Mouse (Mus musculus): ENCODE measurements at regions not wholly inside any gene's neighbourhood (a gene's known extent, or its start where the extent isn't known, plus 50 kb on each side); places are given as distances from the start of the nearest gene placed in this dataset.

DNA sequence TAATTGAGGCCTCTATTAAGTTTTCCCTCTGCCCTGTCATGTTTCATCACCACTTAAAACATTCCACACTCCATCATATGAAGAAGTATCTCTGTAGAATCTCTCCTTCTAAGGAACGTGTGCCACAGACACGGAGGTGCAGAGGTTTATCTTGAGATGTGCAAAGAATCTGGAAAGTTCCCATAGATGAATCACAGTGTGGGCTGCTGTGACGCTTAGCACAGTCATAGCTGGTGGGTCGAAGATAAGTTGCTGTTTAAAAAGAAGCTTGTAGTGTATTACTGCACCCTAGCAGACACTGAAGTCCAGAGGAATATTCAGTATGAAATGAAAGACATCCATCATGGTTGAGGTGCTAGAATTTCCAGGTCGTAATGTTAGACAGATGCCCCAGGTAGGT is 179.9 kb upstream of the 4930583I09Rik start:
- DNase-seq (ENCODE audit: extremely low spot score, low read depth, low spot score): no peak

DNA sequence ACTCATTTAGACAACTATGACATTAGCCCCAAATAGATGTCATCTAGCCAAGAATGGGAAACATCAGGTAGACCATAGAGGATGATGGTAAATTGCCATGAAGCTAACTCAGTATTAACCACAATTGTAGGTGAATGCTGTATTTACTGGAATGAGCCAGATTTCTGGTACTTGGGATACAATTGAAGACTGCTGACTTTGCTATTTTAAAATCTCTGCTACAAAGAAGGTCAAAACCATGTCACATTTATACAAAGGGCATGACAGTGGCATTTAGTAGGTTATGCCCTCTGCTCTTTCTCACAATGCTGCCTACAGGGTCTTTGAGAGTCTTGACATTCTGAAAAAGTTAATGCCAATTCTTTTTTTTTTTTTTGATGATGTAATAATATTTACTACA is 178.8 kb upstream of the 4930583I09Rik start:
- no peak for DNase-seq (ENCODE audit: extremely low spot score, low read depth, low spot score)

DNA sequence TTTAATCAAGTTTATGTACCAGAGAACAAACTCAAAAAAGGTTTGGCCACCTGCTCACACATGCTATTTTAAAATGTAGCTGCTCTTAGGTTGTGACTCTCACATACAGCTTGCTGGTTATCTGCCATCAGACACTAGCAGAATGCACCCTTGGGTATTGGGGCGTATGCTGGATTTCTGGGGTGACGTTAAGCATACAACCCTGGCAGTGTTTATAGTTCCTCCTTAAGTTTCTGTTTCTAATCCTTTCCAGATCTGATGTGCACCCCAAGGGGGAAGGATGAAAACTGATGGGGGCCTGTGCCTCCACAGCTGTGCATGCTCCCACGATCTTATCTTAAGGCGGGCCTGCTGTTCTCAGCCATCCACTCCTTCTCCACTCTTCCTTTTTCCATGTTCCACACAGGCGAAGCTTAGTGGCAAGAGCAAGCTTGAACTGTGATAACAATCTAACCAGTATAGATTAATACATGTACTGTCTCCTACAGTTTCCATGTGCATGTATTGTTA is 164.8 kb upstream of the 4930583I09Rik start:
- no peak for DNase-seq (ENCODE audit: extremely low spot score, low read depth, low spot score)

GRCm38 (mm10) chr17:64994483-64994882 is 158.6 kb upstream of the 4930583I09Rik start:
- no peak for DNase-seq (ENCODE audit: extremely low spot score, low read depth, low spot score)

DNA sequence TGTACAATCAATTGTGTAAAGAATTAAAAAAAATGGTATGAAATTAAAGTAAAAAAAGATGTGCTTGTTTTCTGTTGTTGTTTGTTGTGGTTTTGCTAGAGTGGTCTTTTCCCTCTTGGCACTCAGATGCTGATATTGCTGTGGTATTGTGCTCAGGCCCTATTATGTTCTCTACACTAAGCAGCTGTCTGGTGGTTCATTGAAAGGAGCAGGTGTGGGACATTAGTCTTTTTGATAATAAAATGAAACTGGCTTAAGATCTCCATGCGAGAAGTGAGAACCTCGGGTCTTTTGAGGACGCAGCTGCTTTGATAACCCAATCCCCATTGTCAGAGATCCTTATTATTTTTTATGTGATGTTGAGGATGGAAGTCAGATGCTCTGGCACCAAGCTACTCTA is 155.4 kb upstream of the 4930583I09Rik start:
- DNase-seq (ENCODE audit: extremely low spot score, low read depth, low spot score): no peak

- DNase-seq (ENCODE audit: extremely low spot score, low read depth, low spot score): no peak
Measured at GRCm38 (mm10) chr17:64984276-64985011, 148.6 kb upstream of the 4930583I09Rik start.

GRCm38 (mm10) chr17:64983480-64983879 is 147.6 kb upstream of the 4930583I09Rik start:
- no peak for DNase-seq (ENCODE audit: extremely low spot score, low read depth, low spot score)

DNA sequence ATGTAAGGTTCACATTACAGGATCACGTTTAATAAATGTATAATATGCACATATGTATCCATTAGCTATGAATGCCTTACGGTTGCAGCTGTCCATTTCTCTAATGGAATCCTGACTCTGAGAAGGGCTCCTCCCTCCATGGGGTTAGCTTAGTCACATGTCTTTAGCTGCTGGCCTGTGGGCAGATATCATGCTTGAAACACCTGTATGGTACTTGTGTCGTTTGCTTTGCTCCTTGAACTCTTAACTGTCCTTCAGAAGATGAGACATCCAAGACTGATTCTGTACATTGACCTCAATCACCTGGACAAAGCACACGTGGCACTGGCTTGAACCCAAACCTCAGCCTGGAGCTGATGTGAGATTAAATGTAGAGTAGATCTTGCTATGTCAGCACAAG is 128.3 kb upstream of the 4930583I09Rik start:
- DNase-seq (ENCODE audit: extremely low spot score, low read depth, low spot score): no peak

DNA sequence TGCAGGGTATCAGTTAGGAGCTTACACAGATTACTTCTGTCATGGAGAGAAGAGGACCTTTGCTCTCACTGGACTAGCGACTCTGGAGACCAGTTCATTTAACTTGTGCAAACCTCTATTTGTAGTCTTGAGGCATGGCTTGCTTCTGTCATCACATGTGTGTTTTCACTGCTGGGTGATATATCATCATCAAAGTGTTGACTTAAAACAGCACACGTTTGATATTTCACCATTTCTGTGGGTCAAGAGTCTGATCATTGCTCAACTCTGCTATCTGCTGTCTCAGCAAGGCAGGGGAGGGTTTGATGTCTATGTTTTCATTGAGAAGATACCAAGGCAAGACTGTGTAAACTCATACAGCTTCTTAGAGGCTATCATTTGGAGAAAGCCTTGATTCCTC is 126.0 kb upstream of the 4930583I09Rik start:
- DNase-seq (ENCODE audit: extremely low spot score, low read depth, low spot score): no peak

DNA sequence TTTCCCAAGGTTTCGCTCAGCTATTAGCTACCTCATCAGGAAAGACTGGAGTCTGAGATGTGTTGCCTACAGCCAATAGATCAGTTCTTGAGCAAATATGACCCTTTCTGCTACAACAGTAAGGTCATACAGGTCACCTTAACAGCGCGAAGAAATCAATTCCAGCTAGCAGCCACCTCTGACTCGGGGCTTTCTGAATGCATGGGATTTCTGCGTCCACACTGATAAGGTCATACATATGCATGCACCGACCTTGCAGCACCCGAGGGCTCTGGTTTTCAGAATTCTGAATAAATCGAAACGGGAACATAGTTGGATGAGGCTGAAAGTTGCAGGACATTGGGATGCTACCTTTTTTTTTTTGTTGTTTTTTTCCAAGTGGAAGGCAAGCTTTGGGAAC is 121.6 kb upstream of the 4930583I09Rik start:
- DNase-seq (ENCODE audit: extremely low spot score, low read depth, low spot score): no peak

DNA sequence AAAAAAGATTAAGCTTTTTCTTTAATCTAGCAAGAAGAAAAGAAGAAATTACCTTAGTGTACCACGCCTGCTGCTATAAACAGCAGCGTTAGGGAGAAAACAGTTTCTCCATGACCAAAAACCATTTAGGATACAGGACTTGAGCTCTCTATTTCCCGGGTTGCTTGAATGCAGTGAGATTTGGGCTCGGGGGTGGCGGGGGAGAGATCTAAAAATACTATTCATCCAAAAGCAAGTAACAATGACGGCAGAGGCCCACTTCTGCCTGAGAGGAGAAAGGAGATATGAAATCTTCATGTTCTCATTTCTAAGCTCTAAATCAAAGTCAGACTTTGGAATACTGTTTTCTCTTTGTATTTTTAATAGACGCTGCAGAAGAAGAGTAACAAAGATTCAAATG is 120.6 kb upstream of the 4930583I09Rik start:
- DNase-seq (ENCODE audit: extremely low spot score, low read depth, low spot score): no peak

DNA sequence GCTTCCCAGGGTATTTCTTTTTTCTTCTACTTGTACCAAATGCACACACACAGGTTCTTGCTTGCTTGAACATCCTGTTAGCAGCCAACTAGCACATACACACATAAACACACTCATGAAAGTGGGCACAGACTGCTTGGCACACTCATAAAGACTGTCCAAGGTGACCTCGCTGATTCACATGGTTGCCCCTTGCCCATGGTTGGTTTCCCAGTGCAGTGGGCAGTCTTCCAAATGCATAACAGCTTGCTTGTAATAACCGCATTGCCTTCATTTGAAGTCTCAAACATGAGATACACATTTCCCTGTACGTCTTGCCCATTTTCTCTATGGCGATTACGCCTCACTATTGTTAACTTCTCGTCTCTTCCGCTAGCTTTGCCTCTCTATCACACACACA is 117.4 kb upstream of the 4930583I09Rik start:
- no peak for DNase-seq (ENCODE audit: extremely low spot score, low read depth, low spot score)

DNA sequence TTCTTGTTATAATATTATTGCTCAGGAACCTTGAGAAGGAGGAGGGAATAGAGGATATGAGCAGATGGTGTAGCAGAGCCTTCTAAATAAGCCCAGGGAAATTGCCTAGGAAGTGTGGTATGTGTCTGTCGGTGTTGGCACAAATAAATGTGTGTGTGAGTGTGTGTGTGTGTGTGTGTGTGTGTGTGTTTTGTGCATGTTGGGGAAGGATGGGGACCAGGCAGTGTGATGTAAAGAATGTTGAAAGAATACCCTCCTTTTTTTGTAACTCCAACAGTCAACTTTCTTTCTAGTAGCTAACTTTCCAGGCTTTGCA is 115.7 kb upstream of the 4930583I09Rik start:
- no peak for DNase-seq (ENCODE audit: extremely low spot score, low read depth, low spot score)

- DNase-seq (ENCODE audit: extremely low spot score, low read depth, low spot score): no peak
Measured at GRCm38 (mm10) chr17:64950802-64951624, 115.1 kb upstream of the 4930583I09Rik start.

DNA sequence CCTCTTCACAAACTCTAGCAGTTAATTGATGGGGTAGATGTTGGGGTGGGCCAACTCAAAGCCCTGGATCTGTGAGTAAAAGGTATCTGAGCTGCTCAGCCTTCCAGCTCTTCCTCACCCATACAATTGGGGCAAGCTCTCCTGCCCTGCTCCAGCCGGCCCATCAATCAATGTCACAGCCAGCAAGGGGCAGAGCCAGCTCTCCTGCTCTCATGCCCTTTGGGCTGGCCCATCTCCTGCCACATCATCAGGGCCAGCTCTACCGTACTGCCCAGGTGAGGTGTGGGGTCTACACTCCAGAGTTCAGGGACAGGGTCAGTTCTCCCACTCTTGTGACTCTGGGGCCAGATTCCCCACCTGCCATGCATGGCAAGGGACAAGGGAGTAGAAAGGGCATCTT is 107.3 kb upstream of the 4930583I09Rik start:
- DNase-seq (ENCODE audit: extremely low spot score, low read depth, low spot score): no peak

DNA sequence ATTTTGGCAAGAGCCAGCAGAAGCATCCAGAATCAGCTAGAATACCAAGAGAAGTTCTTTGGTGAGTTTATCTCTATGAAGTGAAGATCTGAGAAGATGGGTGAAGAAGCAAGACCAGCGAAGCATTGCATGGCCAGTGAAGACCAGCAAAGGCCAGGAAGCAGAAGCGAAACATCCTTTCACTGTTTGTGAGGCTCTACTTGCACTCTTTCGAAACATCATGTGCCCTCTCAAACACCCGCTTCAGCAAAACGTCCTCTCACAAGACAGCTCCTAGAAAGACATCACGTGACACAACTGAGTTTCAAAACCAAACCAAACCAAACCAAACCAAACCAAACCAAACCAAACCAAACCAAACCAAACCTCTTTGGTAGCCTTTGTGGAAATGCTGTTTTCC is 105.7 kb upstream of the 4930583I09Rik start:
- no peak for DNase-seq (ENCODE audit: extremely low spot score, low read depth, low spot score)

DNA sequence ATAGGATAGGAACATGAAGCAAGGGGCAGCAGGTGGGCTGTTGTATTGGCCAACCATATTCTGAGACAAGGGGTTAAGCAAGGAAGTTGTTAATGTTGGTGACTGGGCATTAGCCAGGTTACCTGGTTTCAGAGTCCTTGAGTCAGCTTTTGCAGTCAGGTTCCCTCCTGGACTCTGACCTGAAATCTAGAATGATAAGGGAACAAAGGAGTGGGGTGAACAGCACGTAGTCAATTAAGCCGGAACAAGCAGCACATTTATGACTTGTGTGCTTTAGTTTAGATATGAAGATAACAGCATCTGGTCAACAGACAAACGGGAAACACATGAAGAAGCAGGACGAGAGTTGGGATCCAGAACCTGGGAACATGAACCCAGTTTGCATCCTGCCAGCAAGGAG is 99.8 kb upstream of the 4930583I09Rik start:
- no peak for DNase-seq (ENCODE audit: extremely low spot score, low read depth, low spot score)

GRCm38 (mm10) chr17:64934411-64934810 is 98.5 kb upstream of the 4930583I09Rik start:
- no peak for DNase-seq (ENCODE audit: extremely low spot score, low read depth, low spot score)

- no peak for DNase-seq (ENCODE audit: extremely low spot score, low read depth, low spot score)
Measured at GRCm38 (mm10) chr17:64930816-64931428, 95.1 kb upstream of the 4930583I09Rik start.

- no peak for DNase-seq (ENCODE audit: extremely low spot score, low read depth, low spot score)
Measured at GRCm38 (mm10) chr17:64923762-64924161, 87.9 kb upstream of the 4930583I09Rik start.

DNA sequence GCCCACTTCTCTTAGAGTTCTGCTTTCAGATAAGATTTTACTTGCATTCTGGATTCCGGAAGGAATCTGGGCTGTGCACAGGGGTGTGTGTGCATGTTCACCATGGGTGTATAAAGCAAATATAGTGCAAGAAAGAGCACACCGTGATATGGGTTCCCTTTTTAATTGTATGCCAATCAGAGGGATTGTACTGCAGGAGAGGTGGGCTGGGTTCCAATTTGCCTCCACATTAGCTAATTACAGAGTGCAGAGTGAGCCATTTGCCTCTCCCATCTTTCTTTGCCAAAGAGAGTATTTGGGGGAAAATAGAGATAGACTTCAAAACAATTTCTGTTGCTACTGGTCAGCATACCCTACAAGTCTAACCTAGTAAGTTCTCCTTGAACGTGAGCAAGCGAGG is 86.4 kb upstream of the 4930583I09Rik start:
- DNase-seq (ENCODE audit: extremely low spot score, low read depth, low spot score): no peak

DNA sequence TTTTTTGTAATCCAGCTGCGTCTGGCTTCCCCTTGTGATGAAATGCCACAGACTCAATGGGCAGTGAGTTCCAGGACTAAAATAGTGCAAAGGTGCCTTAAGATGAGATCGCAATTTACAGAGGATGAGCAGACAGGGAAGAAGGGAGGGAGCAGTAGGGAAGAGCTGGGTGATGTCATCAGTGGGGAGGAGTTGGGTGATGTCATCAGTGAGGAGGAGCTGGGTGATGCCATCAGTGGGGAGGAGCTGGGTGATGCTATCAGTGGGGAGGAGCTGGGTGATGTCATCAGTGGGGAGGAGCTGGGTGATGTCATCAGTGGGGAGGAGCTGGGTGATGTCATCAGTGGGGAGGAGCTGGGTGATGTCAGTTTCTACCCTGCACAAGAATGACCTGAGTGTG is 84.4 kb upstream of the 4930583I09Rik start:
- DNase-seq (ENCODE audit: extremely low spot score, low read depth, low spot score): no peak

Measured in hindlimb bud, embryonic 11.5 days (tissue).